Mouse (Mus musculus) small intestine, adult 2 months (tissue): ENCODE data around the gene Mrgpra6. TPM values are rescaled to one million over a fixed set of nuclear protein-coding genes. Genes with fewer than 3 reads are reported as not detected.

Source experiments
- H3K27ac ChIP-seq: fragments of 200-500 bp; 2 replicates; pipeline ENCODE4 v1.5.1; 2012; ENCODE audit warnings: low read depth, low read length, control low read depth, inconsistent platforms; ENCODE audit not compliant: insufficient read depth
- H3K27me3 ChIP-seq: fragments of 200-500 bp; 2 replicates; pipeline ENCODE4 v1.6.1; 2012; ENCODE audit warnings: mild to moderate bottlenecking, moderate library complexity, low read length, inconsistent platforms; ENCODE audit not compliant: control insufficient read depth, insufficient read depth
- H3K36me3 ChIP-seq: fragments of 200-500 bp; 2 replicates; pipeline ENCODE4 v1.6.1; 2012; ENCODE audit warnings: mild to moderate bottlenecking, low read length, control low read depth, inconsistent platforms; ENCODE audit not compliant: control insufficient read depth, insufficient read depth
- H3K4me1 ChIP-seq: fragments of 200-500 bp; 2 replicates; pipeline ENCODE4 v1.6.1; 2012; ENCODE audit warnings: low read length, inconsistent platforms, mixed read lengths; ENCODE audit not compliant: control insufficient read depth, insufficient read depth, insufficient read length
- H3K4me3 ChIP-seq: fragments of 200-500 bp; 2 replicates; pipeline ENCODE4 v1.5.1; 2012; ENCODE audit warnings: low read depth, mild to moderate bottlenecking, control low read depth, inconsistent platforms, low read length, moderate library complexity
- CTCF ChIP-seq: fragments of 200-500 bp; IDR thresholded peaks from 2 replicates; pipeline ENCODE4 v1.5.1; 2012; ENCODE audit warnings: low read depth, mild to moderate bottlenecking, control low read depth, inconsistent platforms, low read length, moderate library complexity, mixed read lengths; ENCODE audit not compliant: insufficient replicate concordance, insufficient read length; ENCODE audit errors: extremely low read depth
- POLR2A ChIP-seq: fragments of 200-500 bp; IDR thresholded peaks from 2 replicates; pipeline ENCODE4 v1.6.1; 2012; ENCODE audit warnings: low read depth, mild to moderate bottlenecking, control low read depth, inconsistent platforms, low read length, moderate library complexity
- WGBS: fragments of 180-500 bp; shearing (Covaris S2); methylation state at CpG from one replicate; pipeline ENCODE4 v1.1.7; 2018; 5-methylcytosine and 5-hydroxymethylcytosine counted together
- polyA plus RNA-seq: library from polyadenylated mRNA; depleted of rRNA; stranded (reverse); fragments of >200 nt; gene quantifications from 2 replicates; pipeline ENCODE4 v1.2.3, GENCODE M21; 2012

Mrgpra6 gene
- polyA plus RNA-seq, 1 experiment, result not detected

GRCm38 (mm10) chr7:47158451-47158850 is 46.3 kb downstream of the Mrgpra6 start:
- WGBS, result 27% methylated on average over 2 of the region's 2 CpGs
- H3K36me3 ChIP-seq, result no peaks in the 10 kb centered on the region
- H3K27me3 ChIP-seq, result no peaks in the 10 kb centered on the region; the same call in 1 of the 2 replicates
- no peak for TF ChIP-seq POLR2A
- no peak for TF ChIP-seq CTCF
- H3K4me1 ChIP-seq, result no peaks in the 10 kb centered on the region
- no peak overlapping the region for H3K4me3 ChIP-seq
- no peak overlapping the region for H3K27ac ChIP-seq

- no peaks in the 10 kb centered on the region for H3K36me3 ChIP-seq
- no peak for TF ChIP-seq CTCF
- no peak for TF ChIP-seq POLR2A
- WGBS, result 61% methylated on average over 9 of the region's 9 CpGs
- H3K4me1 ChIP-seq, result no peaks in the 10 kb centered on the region
- H3K4me3 ChIP-seq, result no peak overlapping the region
- no peak overlapping the region for H3K27ac ChIP-seq
- no peaks in the 10 kb centered on the region; the same call in 1 of the 2 replicates for H3K27me3 ChIP-seq
Observed at GRCm38 (mm10) chr7:47157743-47158142, 47.0 kb downstream of the Mrgpra6 start.

- TF ChIP-seq POLR2A, result no peak
- no peak for TF ChIP-seq CTCF
- Histone ChIP-seq H3K36me3 (no peaks in the 10 kb centered on the region), H3K4me3 (no peak overlapping the region), H3K4me1 (no peaks in the 10 kb centered on the region), H3K27ac (no peak overlapping the region), H3K27me3 (no peaks in the 10 kb centered on the region; the same call in 1 of the 2 replicates)
- 84% methylated on average over 2 of the region's 2 CpGs for WGBS
Observed at GRCm38 (mm10) chr7:47155849-47156248, 48.9 kb downstream of the Mrgpra6 start.

- TF ChIP-seq CTCF (no peak), POLR2A (no peak)
Observed at GRCm38 (mm10) chr7:47155396-47155795, 49.3 kb downstream of the Mrgpra6 start.

GRCm38 (mm10) chr7:47150420-47151061 is 54.2 kb downstream of the Mrgpra6 start:
- Histone ChIP-seq H3K4me1 (no peaks in the 10 kb centered on the region), H3K27me3 (no peaks in the 10 kb centered on the region; the same call in 1 of the 2 replicates), H3K27ac (no peak overlapping the region), H3K4me3 (no peak overlapping the region), H3K36me3 (no peaks in the 10 kb centered on the region)
- no peak for TF ChIP-seq CTCF
- 14% methylated on average over 11 of the region's 11 CpGs for WGBS

More at GRCm38 (mm10) chr7:47155396-47155795, 49.3 kb downstream of the Mrgpra6 start:
- H3K4me1 ChIP-seq, result no peaks in the 10 kb centered on the region
- H3K27me3 ChIP-seq, result no peaks in the 10 kb centered on the region; the same call in 1 of the 2 replicates
- no peak overlapping the region for H3K4me3 ChIP-seq
- H3K27ac ChIP-seq, result no peak overlapping the region
- WGBS, result 91% methylated on average over 4 of the region's 4 CpGs
- H3K36me3 ChIP-seq, result no peaks in the 10 kb centered on the region

- no peaks in the 10 kb centered on the region for H3K27me3 ChIP-seq
- H3K36me3 ChIP-seq, result no peaks in the 10 kb centered on the region
- WGBS, result 74% methylated on average over 7 of the region's 7 CpGs
- no peak overlapping the region for H3K4me3 ChIP-seq
- no peaks in the 10 kb centered on the region for H3K4me1 ChIP-seq
- H3K27ac ChIP-seq, result no peak overlapping the region
- TF ChIP-seq POLR2A (no peak), CTCF (no peak)
Observed at GRCm38 (mm10) chr7:47148298-47148697, 56.4 kb downstream of the Mrgpra6 start.

GRCm38 (mm10) chr7:47146034-47146812 is 58.5 kb downstream of the Mrgpra6 start:
- no peak overlapping the region for H3K27ac ChIP-seq
- TF ChIP-seq CTCF, result peak; percentile 26; the same call in 1 of the 2 replicates
- TF ChIP-seq POLR2A, result no peak
- H3K4me3 ChIP-seq, result no peak overlapping the region
- H3K27me3 ChIP-seq, result no peaks in the 10 kb centered on the region
- WGBS, result 47% methylated on average over 12 of the region's 12 CpGs
- no peaks in the 10 kb centered on the region for H3K36me3 ChIP-seq
- no peaks in the 10 kb centered on the region for H3K4me1 ChIP-seq
